Comparison of ENCODE assay signal across 21 mouse cellular contexts in the genomic region with DNA sequence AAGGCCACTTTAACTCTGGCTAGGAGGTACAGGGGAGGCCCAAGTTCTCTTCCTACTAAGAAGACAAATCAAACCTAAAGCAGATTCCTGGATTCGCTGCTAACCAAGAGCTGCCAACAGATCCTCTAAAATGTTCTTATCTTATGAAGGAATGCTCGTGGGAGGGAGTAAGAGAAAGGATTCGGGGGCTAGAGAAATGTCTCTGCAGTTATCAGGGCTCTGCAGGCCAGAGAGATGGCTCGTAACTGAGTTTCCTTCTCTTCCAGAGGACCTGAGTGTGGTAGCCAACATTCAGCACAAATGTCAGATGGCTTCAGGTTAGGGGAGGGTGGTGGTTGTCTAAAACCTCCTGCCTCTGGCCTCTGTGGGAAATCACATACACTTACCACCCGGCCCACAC.
DNase-seq lines count a peak whose midpoint lies in the region; ATAC-seq and TF ChIP-seq lines count a peak whose summit lies in the region.
"Had no signal": no experiment of that assay in that cellular context is flagged by ENCODE, and none has a peak within 500 bp of the region (broad histone marks: within the 10 kb centered on the region; RNA-seq: fewer than 3 reads in every experiment).

No protein-coding gene starts in this region.

- WGBS in heart, embryonic 13.5 days = 21% methylated on average over 5 of the region's 5 CpGs
- WGBS in heart, embryonic 10.5 days = 26% methylated on average over 5 of the region's 5 CpGs
- WGBS in liver, embryonic 11.5 days = 34% methylated on average over 5 of the region's 5 CpGs

- peaks cover 4% of the 10 kb centered on the region; the same call in 1 of the 2 replicates for H3K9me3 ChIP-seq in heart, embryonic 13.5 days
- peaks cover 5% of the 10 kb centered on the region; the same call in 1 of the 2 replicates for H3K9me3 ChIP-seq in heart, embryonic 10.5 days
- H3K9me3 ChIP-seq in liver, embryonic 11.5 days (ENCODE audit: control insufficient read depth, low read length) = peaks cover 3% of the 10 kb centered on the region; the same call in 1 of the 2 replicates
- H3K9me3 ChIP-seq: embryonic facial prominence, embryonic 13.5 days; forebrain, embryonic 13.5 days; hindbrain, embryonic 15.5 days had no signal

- H3K4me3 ChIP-seq in heart, embryonic 13.5 days = no peak overlapping the region
- H3K4me3 ChIP-seq in heart, embryonic 10.5 days = no peak overlapping the region
- no peak overlapping the region for H3K4me3 ChIP-seq in liver, embryonic 11.5 days (ENCODE audit: low read depth, low read length)
- H3K4me3 ChIP-seq in embryonic fibroblast, embryonic 13.5 days (ENCODE audit: insufficient read depth, low read length) = no peak overlapping the region
- H3K4me3 ChIP-seq: embryonic facial prominence, embryonic 13.5 days; forebrain, embryonic 13.5 days; heart, adult 2 months; hindbrain, embryonic 15.5 days had no signal

- DNase-seq in heart, embryonic 10.5 days (ENCODE audit: low spot score) = no peak
- DNase-seq in liver, embryonic 11.5 days (ENCODE audit: low spot score) = no peak
- no peak for DNase-seq in liver
- no peak for DNase-seq in layer of hippocampus, postnatal 10 days (ENCODE audit: low spot score in 2 of 2)
- no peak for DNase-seq in urinary bladder, postnatal 10 days (ENCODE audit: low spot score)
- DNase-seq: adrenal gland, postnatal 14 days; cerebellum, adult 18-20 months; cerebellum, adult 9-11 months; cerebellum, postnatal 36 days; gastrocnemius, postnatal 36 days; heart, adult 2 months; heart, postnatal 36 days had no signal

- TF ChIP-seq CTCF in embryonic fibroblast, embryonic 13.5 days (IDR thresholded peaks at IDR 0.05; ENCODE audit: borderline replicate concordance, insufficient read depth, low read length) = no peak

- no peak for TF ChIP-seq POLR2A in embryonic fibroblast, embryonic 13.5 days (IDR thresholded peaks at IDR 0.05; ENCODE audit: low read depth, low read length)

- H3K36me3 ChIP-seq in heart, embryonic 13.5 days = no peaks in the 10 kb centered on the region
- 0 out of 2 replicates have a peak, but pooled peaks cover 3% of the 10 kb centered on the region for H3K36me3 ChIP-seq in heart, embryonic 10.5 days
- no peaks in the 10 kb centered on the region for H3K36me3 ChIP-seq in liver, embryonic 11.5 days (ENCODE audit: control insufficient read depth, insufficient read depth, low read length)
- H3K36me3 ChIP-seq: embryonic facial prominence, embryonic 13.5 days; hindbrain, embryonic 15.5 days had no signal

- 0 out of 2 replicates have a peak overlapping the region, but pooled peaks have one; percentile 12 for H3K27ac ChIP-seq in heart, embryonic 13.5 days (replicated peaks)
- H3K27ac ChIP-seq in heart, embryonic 10.5 days = no peak overlapping the region
- H3K27ac ChIP-seq in liver, embryonic 11.5 days (ENCODE audit: low read depth, low read length) = no peak overlapping the region
- peak overlapping the region; percentile 26; the same call in 1 of the 2 replicates for H3K27ac ChIP-seq in embryonic fibroblast, embryonic 13.5 days (ENCODE audit: insufficient read depth, low read length)
- H3K27ac ChIP-seq: embryonic facial prominence, embryonic 13.5 days; forebrain, embryonic 13.5 days; heart, adult 2 months; hindbrain, embryonic 15.5 days had no signal

- H3K27me3 ChIP-seq in heart, embryonic 13.5 days (replicated peaks) = no peaks in the 10 kb centered on the region
- H3K27me3 ChIP-seq in heart, embryonic 10.5 days (ENCODE audit: insufficient read depth, poor library complexity, severe bottlenecking) = no peaks in the 10 kb centered on the region
- H3K27me3 ChIP-seq in liver, embryonic 11.5 days (replicated peaks; ENCODE audit: control insufficient read depth, insufficient read depth, low read length) = no peaks in the 10 kb centered on the region
- H3K27me3 ChIP-seq: embryonic facial prominence, embryonic 13.5 days; forebrain, embryonic 13.5 days; hindbrain, embryonic 15.5 days; Patski had no signal

- H3K4me1 ChIP-seq in heart, embryonic 13.5 days = peaks cover 29% of the 10 kb centered on the region
- H3K4me1 ChIP-seq in heart, embryonic 10.5 days = peaks cover 18% of the 10 kb centered on the region; the same call in 1 of the 2 replicates
- peaks cover 6% of the 10 kb centered on the region; the same call in 1 of the 2 replicates for H3K4me1 ChIP-seq in liver, embryonic 11.5 days (replicated peaks; ENCODE audit: control insufficient read depth, insufficient read depth, low read length)
- H3K4me1 ChIP-seq in embryonic fibroblast, embryonic 13.5 days (ENCODE audit: control insufficient read depth, insufficient read depth, low read length) = no peaks in the 10 kb centered on the region; the same call in 1 of the 2 replicates
- H3K4me1 ChIP-seq: forebrain, embryonic 13.5 days; hindbrain, embryonic 15.5 days had no signal

- ATAC-seq in heart, embryonic 13.5 days (ENCODE audit: extremely low read depth, insufficient number of reproducible peaks, low FRiP score, low TSS enrichment) = no peak
- ATAC-seq in liver, embryonic 11.5 days (replicated peaks; ENCODE audit: low FRiP score) = peak; percentile 53
- peak; percentile 56 for ATAC-seq in megakaryocyte-erythroid progenitor cell, adult 5-6 weeks (replicated peaks; ENCODE audit: low FRiP score, low TSS enrichment, poor library complexity, severe bottlenecking)
- ATAC-seq: activated CD4-positive, CD25-positive, alpha-beta regulatory T cell, adult 4 months; forebrain, embryonic 13.5 days; inflammation-experienced regulatory T-cells, adult 6 months; Patski had no signal

- H3K4me2 ChIP-seq in heart, embryonic 13.5 days = no peak overlapping the region
- no peak overlapping the region for H3K4me2 ChIP-seq in liver, embryonic 11.5 days
- H3K4me2 ChIP-seq: embryonic facial prominence, embryonic 13.5 days; forebrain, embryonic 13.5 days; hindbrain, embryonic 15.5 days had no signal

- H3K9ac ChIP-seq in heart, embryonic 13.5 days = 0 out of 2 replicates have a peak overlapping the region, but pooled peaks have one; percentile 0
- no peak overlapping the region for H3K9ac ChIP-seq in liver, embryonic 11.5 days (ENCODE audit: low read depth, low read length)
- H3K9ac ChIP-seq: embryonic facial prominence, embryonic 13.5 days; forebrain, embryonic 13.5 days; hindbrain, embryonic 15.5 days had no signal

Comparison
In these comparisons a context has a peak if more than half of its experiments do, and no peak if none do; other contexts are left out.
1. H3K27ac ChIP-seq: peak in heart, embryonic 13.5 days (single experiment) and embryonic fibroblast, embryonic 13.5 days (single experiment); none in heart, embryonic 10.5 days (single experiment) and liver, embryonic 11.5 days (single experiment).